Mouse (Mus musculus): Measurements from ENCODE around the gene Tgfbr2. TPM values are rescaled to one million over a fixed set of nuclear protein-coding genes. Genes with fewer than 3 reads are reported as not detected.

The Tgfbr2 gene
- polyA plus RNA-seq, 1 experiment from 2014 or later: 35.9 TPM

DNA sequence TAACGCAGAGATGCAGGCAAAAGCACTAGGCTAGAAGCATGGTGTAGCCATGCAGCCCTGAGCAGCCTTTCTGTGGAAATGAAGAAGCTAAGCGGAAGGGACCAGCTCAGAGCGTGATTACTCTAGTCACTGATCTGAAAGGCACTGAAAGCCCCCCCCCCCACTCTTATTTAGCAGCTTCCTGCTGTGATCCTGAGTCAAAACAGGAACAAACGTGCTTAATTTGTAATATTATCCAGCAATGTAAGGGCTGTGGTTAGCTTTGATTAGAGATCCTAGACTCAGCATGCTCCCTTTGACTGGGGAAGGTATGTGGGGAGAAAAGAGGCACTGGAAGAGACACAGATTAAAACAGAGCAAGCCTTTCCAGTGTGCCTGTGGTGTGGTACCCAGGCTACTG is 48.7 kb downstream of the Tgfbr2 start:
- no peak overlapping the region for H3K27ac ChIP-seq (ENCODE audit: low read length)
- peaks cover 15% of the 10 kb centered on the region for H3K4me1 ChIP-seq (ENCODE audit: insufficient read depth, low read length)
- H3K4me3 ChIP-seq (ENCODE audit: low read length): no peak overlapping the region
- H3K9ac ChIP-seq (replicated peaks; ENCODE audit: low read length): no peak overlapping the region
- no peak for ATAC-seq (ENCODE audit: low FRiP score, low TSS enrichment)
- peaks cover 54% of the 10 kb centered on the region for H3K36me3 ChIP-seq (ENCODE audit: insufficient read depth, low read length)
- 63% methylated on average over 4 of the region's 4 CpGs for WGBS
- no peaks in the 10 kb centered on the region for H3K27me3 ChIP-seq (ENCODE audit: insufficient read depth, low read length)
- no peak overlapping the region for H3K4me2 ChIP-seq (replicated peaks; ENCODE audit: low read depth, low read length)
- H3K9me3 ChIP-seq (ENCODE audit: low read length): no peaks in the 10 kb centered on the region

DNA sequence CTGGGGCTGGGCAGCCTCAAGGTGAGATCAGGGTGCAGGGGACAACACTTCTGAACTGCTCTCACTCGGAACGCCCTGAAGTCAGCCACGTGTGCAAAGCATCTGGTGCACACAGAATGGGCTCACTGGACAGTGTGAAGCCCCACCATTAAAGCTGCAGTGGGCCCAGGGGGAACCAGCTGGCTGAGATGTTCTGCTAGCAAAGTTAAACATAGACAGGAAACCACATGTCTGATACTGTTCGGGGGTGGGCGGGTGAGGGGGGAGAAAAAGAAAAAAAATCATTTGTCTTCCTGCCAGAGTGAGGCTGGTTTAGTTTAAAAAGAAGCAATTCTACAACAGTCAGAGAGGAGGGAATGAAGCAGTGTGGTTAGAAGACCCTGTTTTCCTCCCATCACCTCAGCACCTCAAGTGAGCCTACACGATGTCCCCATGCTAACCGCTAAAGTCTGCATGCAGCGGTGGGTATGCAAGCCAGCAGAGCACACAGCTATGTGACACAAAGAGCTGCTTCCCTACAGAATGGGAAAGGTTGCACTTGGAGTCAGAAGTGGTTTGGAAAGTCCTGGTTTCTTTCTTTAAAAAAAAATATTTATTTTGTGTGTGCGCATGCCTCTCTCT is 52.1 kb downstream of the Tgfbr2 start:
- Histone ChIP-seq H3K36me3 (ENCODE audit: insufficient read depth, low read length) (peaks cover 29% of the 10 kb centered on the region), H3K9ac (replicated peaks; ENCODE audit: low read length) (0 out of 2 replicates have a peak overlapping the region, but pooled peaks have one; percentile 25), H3K4me2 (replicated peaks; ENCODE audit: low read depth, low read length) (no peak overlapping the region), H3K9me3 (ENCODE audit: low read length) (no peaks in the 10 kb centered on the region), H3K4me1 (ENCODE audit: insufficient read depth, low read length) (peaks cover 21% of the 10 kb centered on the region), H3K27me3 (ENCODE audit: insufficient read depth, low read length) (no peaks in the 10 kb centered on the region), H3K27ac (ENCODE audit: low read length) (peak overlapping the region; percentile 79), H3K4me3 (ENCODE audit: low read length) (no peak overlapping the region)
- WGBS: 35% methylated on average over 9 of the region's 9 CpGs
- ATAC-seq (ENCODE audit: low FRiP score, low TSS enrichment): peak; percentile 68; the same call in 1 of the 2 replicates

DNA sequence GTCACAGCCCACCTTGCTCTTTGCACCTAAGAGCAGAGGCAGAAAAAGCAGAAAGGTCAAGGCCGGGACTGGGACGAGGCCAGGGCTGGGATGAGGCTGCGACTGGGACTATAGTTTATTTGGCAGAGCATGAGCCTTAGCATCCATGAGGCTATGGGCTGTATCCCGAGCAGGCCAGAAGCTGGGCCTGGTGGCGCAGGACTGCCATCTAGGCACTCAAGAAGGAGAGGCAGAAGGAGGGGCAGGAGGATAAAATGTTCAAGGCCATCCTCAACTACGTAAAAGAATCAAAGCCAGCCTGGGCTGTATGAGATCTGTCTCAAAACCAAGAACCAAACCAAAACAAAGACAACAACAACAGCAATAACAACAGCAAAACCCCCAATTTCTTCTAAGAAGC is 52.6 kb downstream of the Tgfbr2 start:
- H3K4me1 ChIP-seq (ENCODE audit: insufficient read depth, low read length): peaks cover 21% of the 10 kb centered on the region
- 0 out of 2 replicates have a peak overlapping the region, but pooled peaks have one; percentile 25 for H3K9ac ChIP-seq (replicated peaks; ENCODE audit: low read length)
- H3K4me3 ChIP-seq (ENCODE audit: low read length): no peak overlapping the region
- 73% methylated on average over 6 of the region's 6 CpGs for WGBS
- H3K36me3 ChIP-seq (ENCODE audit: insufficient read depth, low read length): peaks cover 31% of the 10 kb centered on the region
- ATAC-seq (ENCODE audit: low FRiP score, low TSS enrichment): no peak
- H3K27ac ChIP-seq (ENCODE audit: low read length): peak overlapping the region; percentile 79
- H3K4me2 ChIP-seq (replicated peaks; ENCODE audit: low read depth, low read length): no peak overlapping the region
- H3K9me3 ChIP-seq (ENCODE audit: low read length): no peaks in the 10 kb centered on the region
- H3K27me3 ChIP-seq (ENCODE audit: insufficient read depth, low read length): no peaks in the 10 kb centered on the region

DNA sequence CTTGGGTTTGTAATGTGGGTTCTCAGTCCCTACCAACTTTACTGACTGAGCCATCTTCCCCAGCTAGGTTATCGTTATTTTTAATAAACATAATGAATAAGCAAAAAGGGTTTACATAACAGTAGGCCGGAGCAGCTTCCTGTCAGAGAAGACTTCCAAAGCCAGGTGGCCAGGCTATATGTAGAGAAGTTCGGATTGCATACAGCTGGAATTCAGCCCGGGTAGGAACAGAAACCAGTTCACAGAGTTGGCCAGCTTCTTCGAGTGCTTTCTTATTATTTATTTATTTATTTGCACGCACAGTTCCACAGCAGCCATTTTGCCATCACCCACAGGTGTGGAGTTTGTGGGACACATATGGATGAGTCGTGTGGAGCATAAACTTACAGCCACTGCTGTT is 53.7 kb downstream of the Tgfbr2 start:
- H3K27me3 ChIP-seq (ENCODE audit: insufficient read depth, low read length): no peaks in the 10 kb centered on the region
- H3K4me1 ChIP-seq (ENCODE audit: insufficient read depth, low read length): peaks cover 21% of the 10 kb centered on the region
- no peak overlapping the region for H3K4me2 ChIP-seq (replicated peaks; ENCODE audit: low read depth, low read length)
- H3K4me3 ChIP-seq (ENCODE audit: low read length): no peak overlapping the region
- no peak overlapping the region for H3K9ac ChIP-seq (replicated peaks; ENCODE audit: low read length)
- ATAC-seq (ENCODE audit: low FRiP score, low TSS enrichment): no peak
- H3K36me3 ChIP-seq (ENCODE audit: insufficient read depth, low read length): peaks cover 32% of the 10 kb centered on the region
- WGBS: 81% methylated on average over 7 of the region's 7 CpGs
- no peak overlapping the region for H3K27ac ChIP-seq (ENCODE audit: low read length)
- no peaks in the 10 kb centered on the region for H3K9me3 ChIP-seq (ENCODE audit: low read length)

DNA sequence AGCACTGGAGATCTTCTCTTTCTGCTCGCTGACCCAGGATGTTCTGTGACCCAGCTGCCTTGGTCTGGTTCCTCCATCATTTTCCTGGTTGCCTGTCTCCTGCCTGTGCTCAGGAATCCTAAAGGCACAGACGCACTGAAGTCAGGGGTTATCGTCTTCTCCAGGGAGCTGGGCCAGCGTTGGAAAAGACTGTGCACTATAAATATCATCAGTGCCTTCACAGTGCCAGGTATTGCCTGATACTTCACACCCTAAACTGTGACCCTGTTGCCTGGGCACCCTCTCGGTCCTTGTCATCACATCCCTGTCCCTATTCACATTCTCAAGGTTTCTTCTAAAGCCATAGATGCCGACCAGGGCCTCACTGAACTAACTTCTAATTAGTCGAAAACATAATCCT is 55.2 kb downstream of the Tgfbr2 start:
- Histone ChIP-seq H3K9me3 (ENCODE audit: low read length) (no peaks in the 10 kb centered on the region), H3K4me2 (replicated peaks; ENCODE audit: low read depth, low read length) (no peak overlapping the region), H3K9ac (replicated peaks; ENCODE audit: low read length) (no peak overlapping the region), H3K36me3 (ENCODE audit: insufficient read depth, low read length) (peaks cover 19% of the 10 kb centered on the region), H3K4me3 (ENCODE audit: low read length) (no peak overlapping the region), H3K4me1 (ENCODE audit: insufficient read depth, low read length) (peaks cover 22% of the 10 kb centered on the region), H3K27ac (ENCODE audit: low read length) (peak overlapping the region; percentile 59), H3K27me3 (ENCODE audit: insufficient read depth, low read length) (no peaks in the 10 kb centered on the region)
- WGBS: 66% methylated on average over 7 of the region's 7 CpGs
- ATAC-seq (ENCODE audit: low FRiP score, low TSS enrichment): no peak

DNA sequence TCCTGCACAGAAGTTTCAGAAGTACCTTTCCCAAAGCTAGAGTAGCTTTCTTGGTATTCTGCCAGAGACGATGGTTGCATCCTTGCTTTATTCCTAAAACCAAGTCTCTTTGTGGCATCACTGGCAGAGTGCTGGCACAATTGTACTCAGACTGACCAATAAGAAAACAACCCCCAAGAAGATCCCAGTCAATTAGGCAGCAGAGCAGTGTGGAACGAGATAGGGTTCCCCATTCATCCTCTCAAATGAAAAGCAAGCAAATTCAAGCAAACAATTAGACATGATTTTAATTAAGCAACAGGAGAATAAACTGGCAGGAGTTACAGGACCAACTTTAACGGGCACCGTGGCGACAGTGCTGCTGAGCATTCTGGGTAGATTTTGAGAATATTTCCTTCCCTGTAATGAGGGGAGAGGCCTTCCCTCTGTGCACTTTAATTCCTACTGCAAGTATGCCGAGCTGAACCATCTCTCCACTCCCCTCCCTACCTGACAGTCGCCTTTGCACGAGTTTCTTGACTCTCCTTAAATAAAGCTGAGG is 56.8 kb downstream of the Tgfbr2 start:
- H3K9ac ChIP-seq (replicated peaks; ENCODE audit: low read length): no peak overlapping the region
- no peak for ATAC-seq (ENCODE audit: low FRiP score, low TSS enrichment)
- WGBS: 78% methylated on average over 8 of the region's 8 CpGs
- peak overlapping the region; percentile 53; the same call in 1 of the 2 replicates for H3K27ac ChIP-seq (ENCODE audit: low read length)
- no peaks in the 10 kb centered on the region for H3K9me3 ChIP-seq (ENCODE audit: low read length)
- H3K4me2 ChIP-seq (replicated peaks; ENCODE audit: low read depth, low read length): no peak overlapping the region
- H3K4me1 ChIP-seq (ENCODE audit: insufficient read depth, low read length): peaks cover 27% of the 10 kb centered on the region
- no peak overlapping the region for H3K4me3 ChIP-seq (ENCODE audit: low read length)
- H3K36me3 ChIP-seq (ENCODE audit: insufficient read depth, low read length): peaks cover 12% of the 10 kb centered on the region
- no peaks in the 10 kb centered on the region for H3K27me3 ChIP-seq (ENCODE audit: insufficient read depth, low read length)

DNA sequence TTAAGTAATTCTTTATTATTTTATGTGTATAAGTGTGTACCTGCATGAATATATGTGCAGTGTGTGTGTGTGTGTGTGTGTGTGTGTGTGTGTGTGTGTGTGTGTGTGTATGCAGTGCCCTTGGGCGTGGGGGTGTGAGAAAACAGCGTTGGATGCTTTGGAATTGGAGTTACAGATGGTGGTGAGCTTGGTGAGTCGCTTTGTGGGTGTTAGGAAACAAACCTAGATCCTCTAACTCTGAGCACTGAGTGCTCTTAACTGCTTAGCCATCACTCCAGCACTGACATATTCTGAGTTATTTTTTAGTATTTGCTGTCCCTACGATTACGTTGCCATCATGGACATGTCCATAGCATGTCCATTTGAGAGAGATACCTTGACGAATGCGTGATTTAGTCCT is 59.3 kb downstream of the Tgfbr2 start:
- peaks cover 16% of the 10 kb centered on the region for H3K4me1 ChIP-seq (ENCODE audit: insufficient read depth, low read length)
- no peak for ATAC-seq (ENCODE audit: low FRiP score, low TSS enrichment)
- WGBS: 88% methylated on average over 7 of the region's 7 CpGs
- H3K27ac ChIP-seq (ENCODE audit: low read length): no peak overlapping the region
- peaks cover 10% of the 10 kb centered on the region for H3K36me3 ChIP-seq (ENCODE audit: insufficient read depth, low read length)
- no peak overlapping the region for H3K4me3 ChIP-seq (ENCODE audit: low read length)
- H3K9me3 ChIP-seq (ENCODE audit: low read length): no peaks in the 10 kb centered on the region
- no peaks in the 10 kb centered on the region for H3K27me3 ChIP-seq (ENCODE audit: insufficient read depth, low read length)
- no peak overlapping the region for H3K9ac ChIP-seq (replicated peaks; ENCODE audit: low read length)
- no peak overlapping the region for H3K4me2 ChIP-seq (replicated peaks; ENCODE audit: low read depth, low read length)

DNA sequence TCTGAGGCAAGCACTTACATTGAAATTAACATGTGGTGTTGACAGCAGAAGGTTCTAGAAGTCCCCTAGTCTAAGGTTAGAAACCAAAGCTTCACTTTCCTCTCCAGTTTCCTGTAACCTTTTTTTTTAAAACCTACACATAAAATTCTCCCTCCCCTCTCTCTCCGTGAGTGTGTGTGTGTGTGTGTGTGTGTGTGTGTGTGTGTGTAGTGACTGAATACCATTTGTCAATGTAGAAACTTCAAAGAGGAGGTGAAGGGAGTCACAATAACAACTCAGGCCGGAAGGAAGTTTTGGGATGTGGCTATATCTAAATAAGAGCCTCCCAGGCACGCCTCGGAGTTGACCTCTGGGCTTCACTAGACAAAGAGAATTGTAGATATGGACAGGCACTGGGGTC is 60.8 kb downstream of the Tgfbr2 start:
- 17% methylated on average over 4 of the region's 4 CpGs for WGBS
- Histone ChIP-seq H3K27me3 (ENCODE audit: insufficient read depth, low read length) (no peaks in the 10 kb centered on the region), H3K9me3 (ENCODE audit: low read length) (no peaks in the 10 kb centered on the region), H3K4me3 (ENCODE audit: low read length) (no peak overlapping the region), H3K36me3 (ENCODE audit: insufficient read depth, low read length) (peaks cover 20% of the 10 kb centered on the region), H3K9ac (replicated peaks; ENCODE audit: low read length) (no peak overlapping the region), H3K4me2 (replicated peaks; ENCODE audit: low read depth, low read length) (no peak overlapping the region), H3K4me1 (ENCODE audit: insufficient read depth, low read length) (peaks cover 10% of the 10 kb centered on the region), H3K27ac (ENCODE audit: low read length) (peak overlapping the region; percentile 22; the same call in 1 of the 2 replicates)
- ATAC-seq (ENCODE audit: low FRiP score, low TSS enrichment): peak; percentile 46; the same call in 1 of the 2 replicates

DNA sequence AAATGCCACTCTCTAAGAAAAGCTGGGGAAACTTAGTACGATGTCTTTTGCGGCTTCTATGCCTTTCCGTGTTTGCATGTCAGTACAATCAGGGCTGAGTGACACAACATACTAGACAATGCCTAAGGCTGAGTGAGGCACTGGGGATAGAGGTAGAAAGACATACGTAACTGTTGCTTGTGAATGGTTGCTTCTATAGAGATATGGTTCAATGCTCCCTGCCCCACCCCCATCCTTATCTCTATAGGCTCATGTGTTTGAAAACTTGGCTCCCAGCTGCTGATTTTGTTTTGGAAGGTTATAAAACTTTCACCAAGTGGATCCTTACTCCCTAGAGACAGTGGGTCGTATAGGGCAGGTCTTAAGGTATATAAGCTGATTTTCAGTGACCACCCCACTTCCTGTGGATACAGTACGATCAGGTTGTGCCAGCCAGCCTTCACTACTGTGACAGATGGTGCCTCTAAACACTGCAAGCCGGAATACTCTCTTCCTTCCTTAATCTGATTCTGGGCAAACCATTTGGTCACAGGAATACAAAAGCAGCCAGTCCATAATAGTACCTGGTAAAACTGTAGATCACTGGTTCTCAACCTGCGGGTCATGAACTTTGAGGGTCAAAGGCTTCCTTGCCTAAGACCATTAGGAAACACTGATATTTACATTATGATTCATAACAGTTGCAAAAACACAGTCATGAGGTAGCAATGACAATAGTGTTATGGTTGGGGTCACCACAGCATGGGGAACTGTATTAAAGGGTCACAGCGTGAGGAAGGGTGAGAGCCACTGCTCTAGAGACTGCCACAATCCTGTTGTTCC is 63.8 kb downstream of the Tgfbr2 start:
- Histone ChIP-seq H3K4me3 (ENCODE audit: low read length) (no peak overlapping the region), H3K9ac (replicated peaks; ENCODE audit: low read length) (no peak overlapping the region), H3K4me1 (ENCODE audit: insufficient read depth, low read length) (peaks cover 10% of the 10 kb centered on the region), H3K4me2 (replicated peaks; ENCODE audit: low read depth, low read length) (no peak overlapping the region), H3K36me3 (ENCODE audit: insufficient read depth, low read length) (peaks cover 38% of the 10 kb centered on the region), H3K27ac (ENCODE audit: low read length) (no peak overlapping the region), H3K27me3 (ENCODE audit: insufficient read depth, low read length) (no peaks in the 10 kb centered on the region), H3K9me3 (ENCODE audit: low read length) (no peaks in the 10 kb centered on the region)
- no peak for ATAC-seq (ENCODE audit: low FRiP score, low TSS enrichment)
- WGBS: 79% methylated on average over 9 of the region's 9 CpGs

DNA sequence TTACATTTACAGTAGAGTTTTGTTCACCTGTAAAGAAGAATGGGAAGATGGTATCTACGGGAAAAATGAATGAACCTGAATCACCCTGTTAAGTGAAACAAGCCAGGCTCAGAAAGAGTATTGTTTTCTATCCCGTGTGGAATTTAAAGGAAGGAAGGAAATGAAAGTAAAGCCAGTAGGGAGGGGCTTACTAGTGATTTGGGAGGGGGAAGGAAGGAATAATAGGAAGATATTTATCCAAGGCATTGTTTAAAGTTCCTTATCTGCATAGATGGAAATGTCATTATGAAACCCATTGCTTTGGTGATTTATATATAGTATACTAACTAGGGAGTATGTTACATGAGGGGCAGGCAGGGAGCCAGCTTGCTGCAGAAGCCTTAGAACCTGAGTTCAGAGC is 66.4 kb downstream of the Tgfbr2 start:
- Histone ChIP-seq H3K27ac (ENCODE audit: low read length) (no peak overlapping the region), H3K9me3 (ENCODE audit: low read length) (no peaks in the 10 kb centered on the region), H3K4me1 (ENCODE audit: insufficient read depth, low read length) (no peaks in the 10 kb centered on the region), H3K4me2 (replicated peaks; ENCODE audit: low read depth, low read length) (no peak overlapping the region), H3K27me3 (ENCODE audit: insufficient read depth, low read length) (no peaks in the 10 kb centered on the region), H3K9ac (replicated peaks; ENCODE audit: low read length) (no peak overlapping the region), H3K4me3 (ENCODE audit: low read length) (no peak overlapping the region), H3K36me3 (ENCODE audit: insufficient read depth, low read length) (peaks cover 56% of the 10 kb centered on the region)
- ATAC-seq (ENCODE audit: low FRiP score, low TSS enrichment): no peak
- WGBS: 80% methylated on average over 2 of the region's 2 CpGs
